Mouse (Mus musculus) ES-Bruce4 (cell line): ENCODE results near the gene Cfap20.

ENCODE experiments used
- EP300 ChIP-seq: IDR thresholded peaks from 2 replicates; pipeline ENCODE4 v1.6.1; 2011; ENCODE audit warnings: low read depth, low read length; ENCODE audit not compliant: insufficient read depth
- POLR2A ChIP-seq: IDR thresholded peaks from one replicate; pipeline ENCODE4 v1.8.1; 2011; ENCODE audit warnings: low read length; ENCODE audit not compliant: insufficient read depth

DNA sequence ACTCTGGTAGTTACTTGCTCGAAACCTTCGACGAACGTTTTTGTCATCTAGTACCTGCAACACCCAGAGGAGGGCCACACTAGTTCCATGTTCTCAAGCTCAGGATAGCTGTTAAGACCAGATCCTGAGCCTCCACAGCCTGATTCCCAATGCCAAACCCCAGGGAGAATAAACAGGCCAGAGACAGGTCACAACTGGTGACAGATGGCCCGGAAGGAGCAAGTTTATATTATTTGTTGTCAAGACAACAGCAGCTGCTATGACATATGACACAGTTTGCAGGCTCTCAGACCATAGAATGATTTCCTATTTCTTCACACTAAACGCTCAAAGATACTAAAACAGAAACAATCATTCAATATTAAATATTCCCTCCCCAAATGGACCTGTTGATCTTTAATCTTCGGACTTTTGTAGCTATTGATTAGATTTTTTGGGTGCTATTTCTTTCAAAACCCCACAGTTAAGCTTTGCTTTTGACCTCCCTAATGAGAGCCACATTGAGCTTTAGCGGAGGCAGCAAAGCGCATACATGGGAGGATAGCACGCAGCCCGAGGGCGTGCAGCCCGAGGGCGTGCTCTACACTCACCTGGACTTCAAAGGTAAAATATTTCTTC is 12.4 kb downstream of the Cfap20 start:
- no peak for TF ChIP-seq EP300
- TF ChIP-seq POLR2A = no peak
